Mouse (Mus musculus) kidney, adult 2 months (tissue): ENCODE data around the gene Fam219a. TPM values are rescaled to one million over a fixed set of nuclear protein-coding genes. Genes with fewer than 3 reads are reported as not detected.
A peak's percentile ranks its signal among the peaks of the same experiment; 100 is the strongest.

Experiments
- DNase-seq: peaks from one replicate; pipeline ENCODE4 v3.0.0; 2021
- H3K27ac ChIP-seq: fragments of 200-500 bp; 2 replicates; pipeline ENCODE4 v1.5.1; 2012; ENCODE audit warnings: low read depth, low read length, control low read depth, inconsistent platforms; ENCODE audit not compliant: insufficient read depth
- H3K27me3 ChIP-seq: fragments of 200-500 bp; replicated peaks from 2 replicates; pipeline ENCODE4 v1.6.1; 2012; ENCODE audit warnings: mild to moderate bottlenecking, moderate library complexity, low read length, inconsistent platforms; ENCODE audit not compliant: control insufficient read depth, insufficient read depth
- H3K36me3 ChIP-seq: fragments of 200-500 bp; 2 replicates; pipeline ENCODE4 v1.6.1; 2012; ENCODE audit warnings: mild to moderate bottlenecking, moderate library complexity, low read length, inconsistent platforms; ENCODE audit not compliant: control insufficient read depth, insufficient read depth
- H3K4me1 ChIP-seq: fragments of 200-500 bp; 2 replicates; pipeline ENCODE4 v1.6.1; 2011; ENCODE audit warnings: low read length; ENCODE audit not compliant: control insufficient read depth, insufficient read depth
- H3K4me3 ChIP-seq: fragments of 200-500 bp; 2 replicates; pipeline ENCODE4 v1.5.1; 2011; ENCODE audit warnings: mild to moderate bottlenecking, low read depth, low read length, control low read depth; ENCODE audit not compliant: insufficient read depth
- CTCF ChIP-seq: fragments of 200-500 bp; conservative IDR thresholded peaks from 2 replicates; pipeline ENCODE4 v1.5.1; 2011; ENCODE audit warnings: low read depth, mild to moderate bottlenecking, control low read depth, low read length, moderate library complexity, mixed read lengths; ENCODE audit not compliant: insufficient read depth, insufficient read length
- POLR2A ChIP-seq: fragments of 200-500 bp; IDR thresholded peaks from one replicate; pipeline ENCODE4 v1.6.1; 2011; ENCODE audit warnings: low read depth, low read length, control low read depth
- WGBS: fragments of 180-500 bp; shearing (Covaris S2); methylation state at CpG from one replicate; pipeline ENCODE4 v1.1.7; 2018; 5-methylcytosine and 5-hydroxymethylcytosine counted together
- polyA plus RNA-seq: library from polyadenylated mRNA; depleted of rRNA; stranded (reverse); fragments of >200 nt; gene quantifications from 2 replicates; pipeline ENCODE4 v1.2.3, GENCODE M21; 2012

Fam219a gene
- polyA plus RNA-seq, 1 experiment: 16.4 TPM

DNA sequence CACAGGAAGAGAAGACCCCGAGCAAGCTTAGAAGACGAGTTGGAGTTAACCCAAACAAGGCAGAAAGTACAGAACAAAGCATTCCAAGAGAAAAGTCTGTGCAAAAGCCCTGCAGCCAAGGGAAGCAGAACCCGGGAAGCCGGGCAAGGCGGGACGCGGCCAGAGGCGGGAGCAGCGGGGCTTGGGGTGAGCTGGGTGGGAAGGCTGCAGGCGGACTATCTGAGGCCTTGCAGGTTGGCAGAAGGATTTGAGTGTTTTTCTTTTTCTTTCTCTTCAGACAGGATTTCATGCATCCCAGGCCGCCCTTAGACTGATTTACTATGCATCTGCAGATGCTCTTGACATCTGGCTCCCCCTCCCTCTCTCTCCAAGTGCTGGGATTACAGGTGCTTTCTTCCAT is 16.2 kb downstream of the Fam219a start:
- WGBS: 83% methylated on average over 11 of the region's 11 CpGs
- H3K4me1 ChIP-seq: peaks cover 8% of the 10 kb centered on the region
- no peak for DNase-seq
- no peak overlapping the region for H3K4me3 ChIP-seq
- no peaks in the 10 kb centered on the region for H3K27me3 ChIP-seq
- H3K27ac ChIP-seq: no peak overlapping the region
- no peaks in the 10 kb centered on the region for H3K36me3 ChIP-seq
- TF ChIP-seq CTCF (no peak), POLR2A (no peak)

GRCm38 (mm10) chr4:41552529-41552928 is 16.8 kb downstream of the Fam219a start:
- 38% methylated on average over 6 of the region's 6 CpGs for WGBS
- Histone ChIP-seq H3K36me3 (no peaks in the 10 kb centered on the region), H3K4me3 (no peak overlapping the region), H3K27ac (no peak overlapping the region), H3K4me1 (peaks cover 8% of the 10 kb centered on the region), H3K27me3 (no peaks in the 10 kb centered on the region)
- TF ChIP-seq POLR2A (no peak), CTCF (peak; percentile 91)
- DNase-seq: peak; percentile 90

GRCm38 (mm10) chr4:41547086-41547485 is 22.3 kb downstream of the Fam219a start:
- Histone ChIP-seq H3K4me3 (no peak overlapping the region), H3K4me1 (no peaks in the 10 kb centered on the region), H3K27ac (no peak overlapping the region), H3K27me3 (no peaks in the 10 kb centered on the region), H3K36me3 (no peaks in the 10 kb centered on the region)
- TF ChIP-seq CTCF: no peak
- no peak for TF ChIP-seq POLR2A
- WGBS: 93% methylated on average over 1 of the region's 1 CpGs
- no peak for DNase-seq

GRCm38 (mm10) chr4:41545985-41546384 is 23.4 kb downstream of the Fam219a start:
- DNase-seq: peak; percentile 37
- no peaks in the 10 kb centered on the region for H3K36me3 ChIP-seq
- H3K27ac ChIP-seq: no peak overlapping the region
- no peaks in the 10 kb centered on the region for H3K27me3 ChIP-seq
- no peaks in the 10 kb centered on the region for H3K4me1 ChIP-seq
- WGBS: 22% methylated on average over 8 of the region's 8 CpGs
- no peak overlapping the region for H3K4me3 ChIP-seq
- TF ChIP-seq CTCF (no peak), POLR2A (no peak)

DNA sequence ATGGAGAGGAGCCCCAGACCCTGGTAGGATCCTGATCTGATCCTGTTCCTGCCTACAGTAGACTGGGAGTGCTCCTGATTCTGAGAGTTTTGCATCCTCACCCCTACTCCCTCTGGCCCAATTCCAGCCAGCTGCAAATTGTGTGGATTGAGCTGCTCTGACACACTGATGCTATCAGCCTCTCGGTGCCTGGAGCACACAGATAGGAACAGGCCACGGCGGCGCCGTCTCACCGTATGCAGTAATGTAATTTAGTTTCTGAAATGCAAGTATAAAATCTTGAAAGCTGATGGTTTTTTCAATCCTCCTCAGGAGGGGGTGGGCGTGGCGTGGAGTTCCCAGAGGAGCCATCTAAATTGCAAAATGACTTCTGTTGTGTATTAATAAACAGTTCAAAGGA is 27.2 kb downstream of the Fam219a start:
- WGBS: 76% methylated on average over 8 of the region's 8 CpGs
- no peaks in the 10 kb centered on the region for H3K36me3 ChIP-seq
- H3K4me1 ChIP-seq: no peaks in the 10 kb centered on the region
- H3K4me3 ChIP-seq: no peak overlapping the region
- TF ChIP-seq CTCF (no peak), POLR2A (no peak)
- H3K27ac ChIP-seq: no peak overlapping the region
- no peaks in the 10 kb centered on the region for H3K27me3 ChIP-seq
- no peak for DNase-seq

DNA sequence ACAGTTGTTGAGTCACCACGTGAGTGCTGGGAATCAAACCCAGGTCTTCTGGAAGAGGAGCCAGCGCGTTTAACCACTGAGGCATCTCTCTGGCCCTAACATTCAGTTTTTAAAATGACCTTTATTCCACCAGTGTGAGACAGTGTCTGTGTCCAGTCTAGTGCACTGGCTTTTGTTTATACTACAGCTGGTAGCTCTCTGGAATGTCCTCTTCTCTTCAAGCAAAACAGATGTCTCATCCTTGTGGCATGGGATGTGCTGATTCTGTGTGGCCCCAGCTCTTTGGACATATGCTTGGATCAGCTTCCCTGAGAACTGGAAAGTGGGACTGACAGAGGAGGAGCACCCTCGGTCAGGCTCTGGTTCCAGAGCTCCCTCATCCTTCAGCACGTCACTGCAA is 34.5 kb downstream of the Fam219a start:
- Histone ChIP-seq H3K27me3 (no peaks in the 10 kb centered on the region), H3K4me1 (no peaks in the 10 kb centered on the region), H3K4me3 (no peak overlapping the region), H3K27ac (no peak overlapping the region), H3K36me3 (no peaks in the 10 kb centered on the region)
- no peak for DNase-seq
- 83% methylated on average over 5 of the region's 5 CpGs for WGBS
- TF ChIP-seq POLR2A: no peak

GRCm38 (mm10) chr4:41532420-41532819 is 36.9 kb downstream of the Fam219a start:
- WGBS: 36% methylated on average over 6 of the region's 6 CpGs
- Histone ChIP-seq H3K4me1 (peaks cover 3% of the 10 kb centered on the region), H3K4me3 (no peak overlapping the region), H3K27ac (no peak overlapping the region), H3K27me3 (no peaks in the 10 kb centered on the region), H3K36me3 (no peaks in the 10 kb centered on the region)
- TF ChIP-seq CTCF: no peak
- TF ChIP-seq POLR2A: no peak
- DNase-seq: no peak

- DNase-seq: peak; percentile 92
- Histone ChIP-seq H3K36me3 (no peaks in the 10 kb centered on the region), H3K4me3 (no peak overlapping the region), H3K27ac (no peak overlapping the region), H3K27me3 (no peaks in the 10 kb centered on the region), H3K4me1 (peaks cover 3% of the 10 kb centered on the region)
- TF ChIP-seq POLR2A (no peak), CTCF (no peak)
- 22% methylated on average over 8 of the region's 8 CpGs for WGBS
Measured at GRCm38 (mm10) chr4:41527996-41528395, 41.3 kb downstream of the Fam219a start.
